Mouse (Mus musculus) testis, postnatal 14 days (tissue): ENCODE data around the gene Rabggta.

Experiments
- DNase-seq: peaks from one replicate; pipeline ENCODE4 v3.0.0; 2021; ENCODE audit warnings: low spot score

The Rabggta gene

DNA sequence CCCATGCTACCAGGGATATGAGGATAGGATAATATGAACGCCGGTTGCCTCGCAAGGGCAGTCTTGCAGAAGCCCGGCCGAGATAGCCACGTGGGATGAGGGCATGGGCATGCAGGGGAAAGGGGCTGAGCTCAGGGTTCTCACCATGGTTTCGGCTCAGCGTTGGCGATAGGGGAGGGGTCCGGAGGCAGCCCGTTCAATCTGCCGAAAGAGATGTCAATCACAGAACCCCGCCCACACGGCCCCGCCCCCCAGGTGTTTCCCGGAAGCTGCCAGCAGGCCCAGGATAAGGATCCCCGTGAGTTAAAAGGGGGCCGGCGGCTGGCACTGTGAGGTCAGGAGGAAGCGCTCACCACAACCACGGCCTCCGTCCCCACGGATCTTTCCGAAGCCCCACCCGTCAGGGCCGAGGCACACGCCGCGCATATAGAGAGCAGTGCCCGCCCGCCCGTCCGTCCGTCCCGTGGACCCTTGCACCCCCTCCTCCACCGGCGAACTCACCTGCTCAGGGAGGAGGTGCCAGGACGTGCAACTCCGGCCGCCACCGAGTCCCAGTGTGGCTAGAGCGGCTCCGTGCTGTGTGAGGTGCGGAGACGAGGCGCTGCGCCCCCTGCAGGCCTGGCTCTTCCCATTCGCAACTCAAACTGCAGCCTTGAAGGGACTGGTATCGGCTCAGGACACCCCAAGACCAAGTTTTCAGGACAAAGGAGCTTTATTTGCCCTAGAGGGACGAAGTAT is at the start of gene Rabggta:
TSS of gene Rabggta (minus strand) at position 564 of the 738 bp plus-strand sequence.
- DNase-seq: peak; percentile 93

DNA sequence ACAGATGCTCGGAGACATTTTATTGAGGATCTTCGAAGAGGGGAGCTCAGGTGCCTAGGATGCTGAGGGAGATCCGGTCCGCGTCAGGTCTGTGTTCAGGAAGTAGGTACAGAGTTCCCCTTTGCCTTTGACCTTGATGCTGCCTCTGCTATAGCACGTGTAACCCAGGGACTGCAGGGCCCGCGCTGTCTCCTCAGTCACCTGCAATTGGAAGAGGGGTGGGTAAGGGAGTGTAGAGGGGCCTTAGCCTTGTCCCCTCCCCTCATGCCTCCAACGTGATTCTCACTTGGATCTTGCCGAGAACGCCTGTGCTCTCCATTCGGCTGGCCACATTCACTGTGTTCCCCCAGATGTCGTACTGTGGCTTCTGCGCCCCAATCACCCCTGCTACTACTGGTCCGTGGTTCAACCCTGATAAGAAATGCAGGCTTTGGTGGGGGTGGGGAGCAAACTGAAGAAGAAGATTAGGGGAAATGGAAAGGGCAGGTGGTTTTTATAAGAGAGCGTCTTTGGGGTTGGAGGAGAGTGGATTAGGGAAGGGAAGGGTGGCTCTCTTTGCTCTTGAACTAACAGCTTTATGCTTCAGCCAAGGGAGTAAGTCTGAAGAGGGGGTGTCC is 47.1 kb upstream of the Rabggta start:
- DNase-seq: no peak

DNA sequence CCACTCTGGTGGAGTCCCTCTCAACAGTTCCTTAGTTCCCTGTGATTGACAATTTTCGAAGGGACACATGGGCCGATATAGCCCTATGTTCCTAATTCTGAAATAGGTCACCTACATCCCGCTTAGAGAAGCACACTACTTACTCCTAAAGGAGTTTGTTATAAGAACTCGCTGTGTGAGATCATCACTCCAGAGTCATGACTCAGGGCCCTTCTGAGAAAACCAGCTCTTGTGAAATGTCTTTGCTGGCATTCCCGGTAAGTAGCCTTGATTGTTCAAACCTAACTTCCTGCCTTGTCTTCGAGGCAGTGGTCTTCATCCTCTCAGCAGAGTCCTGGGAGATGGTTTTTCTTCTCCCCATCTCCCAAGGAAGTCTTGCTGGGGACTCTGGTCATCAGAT is 46.5 kb upstream of the Rabggta start:
- DNase-seq: no peak

DNA sequence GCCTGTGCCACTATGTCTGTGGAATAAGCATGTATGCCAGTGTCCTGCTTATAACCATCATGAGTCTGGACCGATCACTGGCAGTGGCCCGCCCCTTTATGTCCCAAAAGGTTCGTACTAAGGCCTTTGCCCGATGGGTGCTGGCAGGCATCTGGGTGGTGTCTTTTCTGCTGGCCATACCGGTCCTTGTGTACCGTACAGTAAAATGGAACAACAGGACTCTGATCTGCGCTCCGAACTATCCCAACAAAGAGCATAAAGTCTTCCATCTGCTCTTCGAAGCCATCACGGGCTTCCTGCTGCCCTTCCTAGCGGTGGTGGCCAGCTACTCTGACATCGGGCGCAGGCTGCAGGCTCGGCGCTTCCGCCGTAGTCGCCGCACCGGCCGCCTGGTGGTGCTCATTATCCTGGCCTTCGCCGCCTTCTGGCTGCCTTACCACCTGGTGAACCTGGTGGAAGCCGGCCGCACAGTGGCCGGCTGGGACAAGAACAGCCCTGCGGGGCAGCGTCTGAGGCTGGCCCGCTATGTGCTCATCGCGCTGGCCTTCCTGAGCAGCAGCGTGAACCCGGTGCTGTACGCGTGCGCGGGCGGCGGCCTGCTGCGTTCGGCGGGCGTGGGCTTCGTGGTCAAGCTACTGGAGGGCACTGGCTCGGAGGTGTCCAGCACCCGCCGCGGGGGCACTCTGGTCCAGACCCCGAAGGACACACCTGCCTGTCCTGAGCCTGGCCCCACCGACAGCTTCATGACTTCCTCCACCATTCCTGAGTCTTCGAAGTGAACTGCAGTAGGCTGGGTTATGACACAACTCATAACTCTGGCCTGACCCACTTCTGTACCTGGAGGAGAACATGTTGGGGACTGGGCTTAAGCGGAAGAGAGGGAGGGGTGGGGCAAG is 45.7 kb upstream of the Rabggta start:
- no peak for DNase-seq

DNA sequence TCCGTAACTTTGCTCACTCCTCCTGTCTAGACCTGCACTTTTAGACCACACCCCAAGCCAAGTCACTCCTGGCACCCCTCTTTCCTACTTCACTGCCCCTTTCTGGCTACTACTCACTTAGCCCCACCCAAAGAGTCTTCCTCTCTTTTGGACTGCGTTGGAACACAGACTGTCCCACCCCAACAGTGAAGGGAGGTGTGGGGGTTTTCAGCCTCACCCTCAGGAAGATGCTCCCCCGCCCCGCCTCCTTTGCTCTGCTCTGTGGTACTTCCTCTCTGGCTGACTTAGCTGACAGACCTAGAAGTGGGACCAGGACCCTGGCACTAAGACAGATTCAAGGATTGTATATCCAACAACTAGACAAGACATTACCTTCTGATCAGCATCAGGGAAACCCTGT is 43.6 kb upstream of the Rabggta start, which contains the start of gene Ltb4r1:
TSS of gene Ltb4r1 (plus strand) at position 267 of the 400 bp plus-strand sequence.
- DNase-seq: no peak

DNA sequence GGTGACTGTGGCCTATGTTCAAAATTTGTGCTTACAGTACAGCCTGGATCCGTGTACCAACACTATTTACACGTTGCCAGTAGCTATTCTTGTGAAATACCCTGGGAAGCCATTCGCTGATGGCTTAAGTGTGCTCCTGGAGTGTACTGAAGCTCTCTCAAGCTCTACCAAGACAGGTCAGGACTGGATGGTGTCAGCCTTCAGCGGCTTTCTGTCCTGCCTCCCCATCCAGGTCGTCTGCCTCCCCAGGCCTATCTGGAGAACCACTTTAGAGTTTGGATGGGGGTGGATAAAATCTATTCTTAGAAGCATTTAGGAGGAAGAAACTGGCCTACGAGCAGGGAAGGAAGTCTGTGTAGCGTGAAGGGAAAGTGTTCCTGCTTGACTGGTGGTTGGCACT is 41.1 kb upstream of the Rabggta start:
- DNase-seq: no peak

DNA sequence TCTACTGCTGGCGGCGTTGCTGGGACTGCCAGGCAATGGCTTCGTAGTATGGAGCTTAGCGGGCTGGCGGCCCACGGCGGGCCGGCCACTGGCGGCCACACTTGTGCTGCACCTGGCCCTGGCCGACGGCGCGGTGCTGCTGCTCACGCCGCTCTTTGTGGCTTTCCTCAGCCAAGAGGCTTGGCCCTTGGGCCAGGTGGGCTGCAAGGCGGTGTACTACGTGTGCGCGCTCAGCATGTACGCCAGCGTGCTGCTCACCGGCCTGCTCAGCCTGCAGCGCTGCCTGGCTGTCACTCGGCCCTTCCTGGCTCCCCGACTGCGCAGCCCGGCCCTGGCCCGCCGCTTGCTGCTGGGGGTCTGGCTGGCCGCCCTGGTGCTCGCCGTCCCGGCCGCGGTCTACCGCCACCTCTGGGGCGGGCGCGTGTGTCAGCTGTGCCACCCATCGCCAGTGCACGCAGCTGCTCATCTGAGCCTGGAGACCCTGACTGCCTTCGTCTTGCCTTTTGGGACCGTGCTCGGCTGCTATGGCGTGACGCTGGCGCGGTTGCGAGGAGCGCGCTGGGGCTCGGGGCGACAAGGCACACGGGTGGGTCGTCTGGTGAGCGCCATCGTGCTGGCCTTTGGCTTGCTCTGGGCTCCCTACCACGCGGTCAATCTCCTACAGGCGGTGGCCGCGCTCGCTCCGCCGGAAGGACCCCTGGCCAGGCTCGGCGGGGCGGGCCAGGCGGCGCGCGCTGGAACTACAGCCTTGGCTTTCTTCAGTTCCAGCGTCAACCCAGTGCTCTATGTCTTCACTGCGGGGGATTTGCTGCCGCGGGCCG is 40.1 kb upstream of the Rabggta start:
- DNase-seq: peak; percentile 43

DNA sequence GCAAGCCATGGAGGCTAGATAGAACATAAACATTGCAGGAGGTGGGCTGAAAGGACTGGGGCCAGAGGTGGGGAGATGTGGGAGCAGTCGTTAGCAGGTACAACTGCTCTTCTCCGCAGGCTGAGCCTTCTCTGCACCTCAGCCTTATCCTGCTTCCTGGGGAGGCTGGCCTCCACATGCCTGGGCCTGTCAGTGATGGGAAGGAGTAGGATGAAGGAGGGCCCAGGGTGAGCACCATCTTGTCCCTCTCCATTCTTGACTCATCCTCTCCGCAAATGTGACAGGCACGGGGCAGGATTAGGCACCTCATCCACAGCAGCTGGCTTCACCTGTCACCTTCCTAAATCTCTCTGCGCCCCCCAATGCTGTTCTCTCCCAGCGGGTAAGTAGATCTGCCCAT is 39.1 kb upstream of the Rabggta start, which contains the start of gene Ltb4r2:
TSS of gene Ltb4r2 (plus strand) at position 266 of the 400 bp plus-strand sequence.
- DNase-seq: no peak

DNA sequence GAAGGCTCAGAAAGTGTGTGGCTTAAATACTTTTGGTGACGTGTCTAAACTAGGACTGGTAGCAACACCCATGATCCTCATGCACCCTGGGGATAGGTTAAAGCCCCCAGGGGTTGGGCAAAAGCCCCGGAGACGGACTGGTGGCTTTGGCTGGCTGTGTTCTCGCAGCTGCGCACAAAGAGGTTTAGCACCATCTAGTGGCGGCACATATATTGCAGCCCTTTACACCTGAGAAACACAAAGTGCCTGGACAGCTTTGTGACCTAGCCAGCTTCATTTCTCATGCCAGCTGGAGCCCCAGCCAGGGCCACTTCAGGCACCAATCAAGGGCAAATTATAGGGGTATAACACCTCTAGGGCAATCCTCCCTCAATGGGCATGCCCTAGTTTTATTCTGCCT is 38.1 kb upstream of the Rabggta start:
- DNase-seq: peak; percentile 77

DNA sequence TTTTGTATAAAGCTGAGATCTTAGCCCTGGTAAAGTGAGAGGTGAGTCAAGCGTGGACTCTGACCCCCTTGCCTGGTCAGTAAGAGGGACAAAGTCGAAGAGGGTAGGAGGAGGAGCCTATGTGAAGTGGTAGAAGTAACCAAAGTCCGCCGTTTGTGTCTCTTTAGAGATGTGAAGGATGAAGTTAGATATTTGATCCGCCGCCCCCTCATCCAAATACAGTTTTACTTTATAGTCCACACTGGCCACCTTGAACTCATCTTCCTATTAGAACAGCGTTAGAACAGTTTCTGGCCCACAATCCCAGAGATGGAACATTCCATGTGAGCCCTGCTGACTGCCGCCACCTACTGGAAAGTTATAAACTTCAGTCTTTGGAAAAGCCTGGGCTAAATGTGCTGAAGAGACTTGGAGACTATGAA is 36.3 kb upstream of the Rabggta start, which contains the start of gene Cideb:
TSS of gene Cideb (minus strand) at position 96 of the 422 bp plus-strand sequence.
- no peak for DNase-seq

DNA sequence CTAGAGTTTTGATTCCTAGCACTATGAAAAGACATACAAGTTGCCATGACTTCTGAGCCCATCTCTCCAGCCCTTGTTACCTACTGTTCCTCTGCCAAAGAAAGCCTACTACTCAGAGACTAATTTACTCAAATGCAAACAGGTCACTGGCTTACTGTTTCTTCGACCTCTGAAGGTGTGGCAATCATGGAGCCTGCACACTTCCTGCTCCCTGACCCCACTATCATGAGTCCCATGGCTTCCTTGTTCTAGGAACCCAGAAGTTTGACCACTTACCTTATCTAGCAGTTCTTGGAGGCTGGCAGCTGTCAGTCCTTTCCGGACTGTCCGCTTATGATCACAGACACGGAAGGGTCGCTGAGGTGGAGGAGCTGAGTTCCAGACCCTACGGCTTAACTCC is 35.5 kb upstream of the Rabggta start:
- DNase-seq: no peak

DNA sequence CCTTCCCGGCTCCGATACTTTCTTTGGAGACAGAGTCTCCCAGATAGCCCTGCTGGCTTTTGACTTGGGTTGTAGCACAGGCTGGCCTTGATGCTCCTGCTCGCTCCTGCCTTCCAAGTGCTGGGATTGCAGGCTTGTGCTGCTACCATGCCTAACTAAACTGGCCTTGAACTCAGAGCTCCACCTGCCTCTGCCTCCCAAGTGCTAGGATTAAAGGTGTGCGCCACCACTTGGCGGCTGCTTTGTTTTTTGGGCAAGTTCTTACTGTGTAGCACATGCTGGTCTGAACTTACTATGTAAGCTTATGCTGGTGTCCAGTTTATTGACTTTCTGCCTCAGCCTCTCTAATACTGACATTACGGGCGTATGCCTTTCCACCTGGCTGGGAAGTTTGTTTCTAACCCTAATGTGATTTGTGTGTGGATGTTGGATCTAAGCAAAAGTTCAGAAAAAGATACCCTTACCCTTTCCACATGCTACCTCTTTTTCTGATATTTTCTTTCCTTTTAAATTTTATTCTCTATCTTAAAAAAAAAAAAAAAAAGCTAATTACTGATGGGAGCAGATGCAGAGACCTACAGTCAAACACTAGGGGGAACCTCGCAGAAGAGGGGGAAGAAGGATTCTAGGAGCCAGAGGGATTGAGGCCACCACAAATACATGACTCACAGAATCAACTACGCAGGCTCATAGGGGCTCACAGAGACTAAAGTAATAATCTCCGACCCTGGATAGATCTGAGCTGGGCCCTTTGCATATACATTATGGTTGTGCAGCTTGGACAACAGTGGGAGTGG is 25.2 kb upstream of the Rabggta start:
- DNase-seq: no peak

DNA sequence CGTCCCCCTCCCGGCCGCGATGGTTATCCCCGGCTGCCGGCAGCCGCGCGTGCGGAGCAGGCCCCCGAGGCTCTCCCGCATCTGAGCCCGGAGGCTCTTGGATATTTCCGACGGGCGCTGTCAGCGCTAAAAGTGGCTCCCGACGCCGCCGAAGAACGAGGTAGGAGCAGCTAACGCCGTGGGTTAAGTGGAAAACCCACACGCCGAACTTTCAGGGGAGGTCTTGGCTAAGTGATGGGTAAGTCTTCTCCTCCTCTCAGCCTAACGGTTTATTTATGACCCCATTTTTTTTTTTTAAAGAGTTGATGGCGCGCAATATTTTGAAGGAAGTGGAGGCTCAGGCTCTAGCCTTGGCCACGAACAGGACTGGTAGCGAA is 23.8 kb upstream of the Rabggta start:
- no peak for DNase-seq

DNA sequence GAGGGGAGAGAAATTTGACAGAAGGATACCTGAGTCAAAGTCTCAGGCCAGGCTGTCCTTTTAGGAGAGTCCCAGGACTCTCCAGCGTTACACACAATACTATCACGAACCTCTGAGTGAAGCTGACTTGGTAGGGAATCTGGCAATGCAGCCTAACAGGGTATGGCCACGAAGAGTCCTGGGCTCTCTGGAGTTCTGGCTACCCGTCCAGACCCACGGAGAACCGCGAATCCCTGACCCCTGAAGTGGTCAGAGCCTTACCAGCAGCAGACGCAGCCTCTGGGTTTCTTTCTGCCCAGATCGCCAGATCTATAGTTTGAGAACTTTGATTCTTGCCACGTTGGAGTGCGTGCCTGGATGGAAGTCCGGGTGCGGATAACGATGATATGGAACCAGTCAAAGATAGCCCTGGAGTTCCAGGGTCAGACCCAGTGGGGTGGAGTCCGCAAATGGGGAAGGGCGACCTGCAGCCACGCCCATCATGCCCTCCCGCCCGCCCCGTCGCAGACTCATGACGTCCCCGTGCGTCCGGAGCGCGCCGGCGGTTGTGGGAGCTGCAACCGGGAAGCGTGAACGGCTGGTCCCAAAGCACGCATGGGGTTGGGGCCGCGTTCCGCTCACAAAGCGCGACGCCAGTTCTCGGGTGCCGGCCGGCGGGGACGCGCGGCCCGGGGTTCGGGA is 23.3 kb upstream of the Rabggta start, which contains the start of the genes Dhrs1 and Nop9:
TSS of gene Dhrs1 (minus strand) at position 511 of the 681 bp plus-strand sequence.
TSS of gene Nop9 (plus strand) at position 514 of the 681 bp plus-strand sequence.
- DNase-seq: peak; percentile 90

DNA sequence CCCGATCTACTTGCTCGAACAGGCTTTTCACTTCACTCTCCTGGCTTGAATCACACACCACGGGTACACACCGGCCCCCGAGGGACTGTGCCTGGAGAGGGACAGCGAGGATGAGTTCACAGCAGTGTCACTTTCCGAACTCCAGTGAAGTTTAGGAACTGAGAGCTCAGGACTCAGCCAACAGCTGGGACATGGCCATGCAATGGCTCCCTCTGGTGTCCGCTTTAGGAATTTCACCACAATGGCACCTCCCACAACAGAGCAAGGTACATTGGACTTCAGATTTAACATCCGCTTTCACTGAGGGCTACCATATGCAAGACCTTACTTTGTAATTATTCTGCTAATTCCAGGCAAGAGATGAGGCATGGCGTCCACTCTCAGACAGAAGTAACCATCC is 21.6 kb upstream of the Rabggta start:
- peak; percentile 69 for DNase-seq

DNA sequence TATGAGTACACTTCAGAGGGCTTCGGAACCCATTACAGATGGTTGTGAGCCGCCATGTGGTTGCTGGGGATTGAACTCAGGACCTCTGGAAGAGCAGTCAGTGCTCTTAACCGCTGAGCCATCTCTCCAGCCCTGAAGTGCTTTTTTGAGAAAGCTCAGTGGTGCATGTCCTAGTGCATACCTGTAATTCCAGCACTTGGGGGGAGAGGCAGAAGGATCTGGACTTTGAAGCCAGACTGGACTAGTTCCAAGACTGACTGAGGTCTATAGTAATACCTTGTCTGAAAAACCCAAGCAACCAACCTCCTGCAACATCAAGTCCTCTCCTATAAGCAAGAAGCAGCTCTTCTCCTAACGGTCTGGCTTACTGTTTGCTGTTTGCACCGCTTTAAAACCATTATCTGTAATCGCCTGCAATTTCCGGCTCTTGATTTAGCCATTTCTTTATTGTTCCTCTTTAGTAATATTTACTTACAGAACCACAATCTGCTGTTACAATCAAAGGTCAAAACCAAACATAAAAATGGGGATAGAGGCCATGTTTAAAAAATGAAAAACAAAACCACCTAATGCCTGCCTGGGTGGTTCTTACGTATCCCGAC is 15.1 kb upstream of the Rabggta start:
- no peak for DNase-seq

DNA sequence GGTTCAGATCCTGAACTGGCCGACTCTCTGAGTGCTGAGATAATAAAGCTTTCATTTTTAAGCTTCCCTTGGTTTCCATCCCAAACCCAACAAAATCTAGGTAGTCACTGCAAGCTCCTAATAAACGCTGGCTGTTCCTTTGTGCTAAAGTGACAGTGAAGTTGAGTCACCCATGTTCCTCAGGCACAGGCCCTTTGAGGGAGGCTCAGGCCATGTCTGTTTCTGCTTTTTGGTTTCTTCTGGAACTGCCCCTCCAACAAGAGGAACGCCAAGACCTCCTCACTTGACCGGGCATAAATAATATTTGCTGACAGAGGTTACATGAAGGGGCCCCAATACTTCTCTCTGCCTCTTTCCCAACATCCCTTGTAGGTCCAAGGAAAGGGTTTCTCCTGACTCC is 13.7 kb upstream of the Rabggta start:
- no peak for DNase-seq

DNA sequence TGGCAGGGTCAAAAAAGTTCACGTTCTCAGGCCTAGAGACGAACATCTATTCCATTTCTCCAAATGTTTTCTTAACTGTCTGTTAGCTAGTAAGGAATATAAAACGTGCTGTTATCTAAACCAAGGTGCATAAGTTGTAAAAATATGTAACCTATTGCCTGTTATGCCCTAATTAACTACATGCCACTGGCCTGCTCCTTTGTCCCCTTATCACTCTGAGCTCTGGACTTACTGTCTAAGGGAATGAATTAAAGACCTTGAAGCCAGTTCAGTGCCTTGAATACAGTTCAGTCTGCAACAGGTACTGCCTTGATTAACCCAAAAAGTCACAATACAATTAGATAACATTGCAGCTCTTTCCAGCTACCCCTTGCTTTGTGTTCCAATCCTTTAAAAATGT is 13.3 kb upstream of the Rabggta start:
- DNase-seq: no peak

DNA sequence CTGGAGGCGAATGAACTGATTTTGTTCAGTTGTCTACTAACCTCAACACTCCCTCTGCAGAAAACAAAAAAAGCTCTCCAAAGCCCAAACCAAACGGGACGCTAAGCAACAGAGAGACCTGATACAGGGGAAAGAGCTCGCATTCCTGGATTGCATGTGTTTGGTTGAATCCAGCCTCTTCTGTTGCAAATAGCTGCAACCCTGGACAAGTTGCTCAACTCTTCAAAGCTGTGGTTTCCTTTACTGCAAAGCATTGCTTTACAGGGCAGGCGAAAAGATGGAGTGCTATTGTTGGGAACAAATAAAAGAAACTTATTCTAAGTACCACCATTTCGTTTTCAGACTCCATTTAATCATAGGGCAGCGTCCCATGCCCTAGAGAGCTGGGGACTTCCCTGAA is 12.8 kb upstream of the Rabggta start:
- no peak for DNase-seq

DNA sequence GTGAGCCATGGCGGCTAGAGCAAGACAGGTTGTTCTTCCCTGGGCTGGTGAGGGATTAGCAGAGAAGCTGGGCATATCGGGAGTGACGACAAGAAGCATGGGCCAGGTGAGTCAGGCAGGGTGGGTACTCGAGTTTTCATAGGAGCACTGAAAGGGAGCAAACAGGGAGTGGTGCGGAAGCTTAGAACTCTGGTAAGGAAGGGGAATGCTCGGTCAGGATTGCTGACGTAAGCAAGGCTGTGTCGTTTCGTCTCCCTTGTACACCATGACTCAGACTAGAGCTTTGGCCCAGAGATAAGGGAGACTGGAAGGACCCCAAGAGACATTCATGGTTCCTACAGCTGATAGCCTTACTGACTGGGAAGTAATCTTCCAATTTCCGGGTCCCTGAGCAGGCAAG is 11.8 kb upstream of the Rabggta start:
- DNase-seq: no peak
